Mouse (Mus musculus): Measurements from ENCODE around the gene Pde4b. TPM values are rescaled to one million over a fixed set of nuclear protein-coding genes. Genes with fewer than 3 reads are reported as not detected.

The Pde4b gene
- polyA plus RNA-seq, 1 experiment from 2014 or later, result 4.2 TPM

- H3K9ac ChIP-seq, result no peak overlapping the region
- WGBS (ENCODE audit: insufficient replicate concordance), result 59% methylated on average over 8 of the region's 8 CpGs
- no peak for ATAC-seq
- no peaks in the 10 kb centered on the region for H3K27me3 ChIP-seq (replicated peaks)
- no peak overlapping the region for H3K27ac ChIP-seq
- H3K36me3 ChIP-seq, result no peaks in the 10 kb centered on the region
- no peaks in the 10 kb centered on the region for H3K9me3 ChIP-seq (replicated peaks)
- H3K4me3 ChIP-seq, result no peak overlapping the region
- no peak overlapping the region for H3K4me2 ChIP-seq
- peaks cover 8% of the 10 kb centered on the region; the same call in 1 of the 2 replicates for H3K4me1 ChIP-seq
These were observed 433.4 kb downstream of the Pde4b start for GRCm38 (mm10) chr4:102520669-102521261.

- Histone ChIP-seq H3K4me1 (peaks cover 3% of the 10 kb centered on the region; the same call in 1 of the 2 replicates), H3K36me3 (no peaks in the 10 kb centered on the region), H3K27me3 (replicated peaks) (no peaks in the 10 kb centered on the region), H3K9ac (no peak overlapping the region), H3K9me3 (replicated peaks) (no peaks in the 10 kb centered on the region), H3K4me3 (no peak overlapping the region), H3K4me2 (no peak overlapping the region), H3K27ac (no peak overlapping the region)
- ATAC-seq, result no peak
- WGBS (ENCODE audit: insufficient replicate concordance), result 69% methylated on average over 6 of the region's 6 CpGs
These were observed 434.1 kb downstream of the Pde4b start for GRCm38 (mm10) chr4:102521434-102521833.

- no peak overlapping the region for H3K9ac ChIP-seq
- no peak overlapping the region for H3K27ac ChIP-seq
- H3K4me3 ChIP-seq, result no peak overlapping the region
- no peaks in the 10 kb centered on the region for H3K9me3 ChIP-seq (replicated peaks)
- ATAC-seq, result no peak
- H3K4me1 ChIP-seq, result no peaks in the 10 kb centered on the region
- no peak overlapping the region for H3K4me2 ChIP-seq
- no peaks in the 10 kb centered on the region for H3K27me3 ChIP-seq (replicated peaks)
- 62% methylated on average over 7 of the region's 7 CpGs for WGBS (ENCODE audit: insufficient replicate concordance)
- no peaks in the 10 kb centered on the region for H3K36me3 ChIP-seq
These were observed 440.0 kb downstream of the Pde4b start for GRCm38 (mm10) chr4:102527361-102527760.

GRCm38 (mm10) chr4:102530797-102531196 is 443.5 kb downstream of the Pde4b start:
- WGBS (ENCODE audit: insufficient replicate concordance), result 72% methylated on average over 4 of the region's 4 CpGs
- Histone ChIP-seq H3K27ac (no peak overlapping the region), H3K4me3 (no peak overlapping the region), H3K9ac (no peak overlapping the region), H3K27me3 (replicated peaks) (no peaks in the 10 kb centered on the region), H3K9me3 (replicated peaks) (no peaks in the 10 kb centered on the region), H3K36me3 (no peaks in the 10 kb centered on the region), H3K4me2 (no peak overlapping the region), H3K4me1 (no peaks in the 10 kb centered on the region)
- no peak for ATAC-seq

- H3K27ac ChIP-seq, result no peak overlapping the region
- H3K36me3 ChIP-seq, result no peaks in the 10 kb centered on the region
- H3K4me2 ChIP-seq, result no peak overlapping the region
- H3K4me1 ChIP-seq, result no peaks in the 10 kb centered on the region
- WGBS (ENCODE audit: insufficient replicate concordance), result 26% methylated on average over 4 of the region's 4 CpGs
- no peak overlapping the region for H3K9ac ChIP-seq
- no peak overlapping the region for H3K4me3 ChIP-seq
- no peak for ATAC-seq
- H3K27me3 ChIP-seq (replicated peaks), result no peaks in the 10 kb centered on the region
- H3K9me3 ChIP-seq (replicated peaks), result no peaks in the 10 kb centered on the region
These were observed 444.4 kb downstream of the Pde4b start for GRCm38 (mm10) chr4:102531729-102532128.

GRCm38 (mm10) chr4:102533183-102534048 is 446.1 kb downstream of the Pde4b start:
- H3K4me3 ChIP-seq, result no peak overlapping the region
- no peak for ATAC-seq
- H3K27ac ChIP-seq, result no peak overlapping the region
- H3K36me3 ChIP-seq, result no peaks in the 10 kb centered on the region
- no peaks in the 10 kb centered on the region for H3K27me3 ChIP-seq (replicated peaks)
- no peaks in the 10 kb centered on the region for H3K9me3 ChIP-seq (replicated peaks)
- no peak overlapping the region for H3K4me2 ChIP-seq
- no peak overlapping the region for H3K9ac ChIP-seq
- H3K4me1 ChIP-seq, result no peaks in the 10 kb centered on the region
- WGBS (ENCODE audit: insufficient replicate concordance), result 44% methylated on average over 8 of the region's 8 CpGs

- Histone ChIP-seq H3K4me2 (no peak overlapping the region), H3K36me3 (no peaks in the 10 kb centered on the region), H3K9me3 (replicated peaks) (no peaks in the 10 kb centered on the region), H3K4me1 (no peaks in the 10 kb centered on the region), H3K27me3 (replicated peaks) (no peaks in the 10 kb centered on the region), H3K9ac (no peak overlapping the region), H3K27ac (no peak overlapping the region), H3K4me3 (no peak overlapping the region)
- 52% methylated on average over 5 of the region's 5 CpGs for WGBS (ENCODE audit: insufficient replicate concordance)
- ATAC-seq, result no peak
These were observed 446.8 kb downstream of the Pde4b start for GRCm38 (mm10) chr4:102534049-102534730.

GRCm38 (mm10) chr4:102535886-102536285 is 448.5 kb downstream of the Pde4b start:
- Histone ChIP-seq H3K4me1 (no peaks in the 10 kb centered on the region), H3K9me3 (replicated peaks) (no peaks in the 10 kb centered on the region), H3K4me2 (no peak overlapping the region), H3K9ac (no peak overlapping the region), H3K27me3 (replicated peaks) (no peaks in the 10 kb centered on the region), H3K36me3 (no peaks in the 10 kb centered on the region), H3K27ac (no peak overlapping the region), H3K4me3 (no peak overlapping the region)
- WGBS (ENCODE audit: insufficient replicate concordance), result 59% methylated on average over 3 of the region's 3 CpGs
- ATAC-seq, result no peak

- H3K9me3 ChIP-seq (replicated peaks), result no peaks in the 10 kb centered on the region
- no peak overlapping the region for H3K27ac ChIP-seq
- no peak for ATAC-seq
- H3K4me2 ChIP-seq, result no peak overlapping the region
- H3K36me3 ChIP-seq, result no peaks in the 10 kb centered on the region
- H3K27me3 ChIP-seq (replicated peaks), result no peaks in the 10 kb centered on the region
- 60% methylated on average over 1 of the region's 1 CpGs for WGBS (ENCODE audit: insufficient replicate concordance)
- no peak overlapping the region for H3K9ac ChIP-seq
- H3K4me3 ChIP-seq, result no peak overlapping the region
- no peaks in the 10 kb centered on the region for H3K4me1 ChIP-seq
These were observed 450.9 kb downstream of the Pde4b start for GRCm38 (mm10) chr4:102538266-102538665.

- Histone ChIP-seq H3K4me3 (no peak overlapping the region), H3K9me3 (replicated peaks) (no peaks in the 10 kb centered on the region), H3K9ac (no peak overlapping the region), H3K4me2 (no peak overlapping the region), H3K27me3 (replicated peaks) (no peaks in the 10 kb centered on the region), H3K36me3 (no peaks in the 10 kb centered on the region), H3K27ac (no peak overlapping the region), H3K4me1 (no peaks in the 10 kb centered on the region)
- no peak for ATAC-seq
- 78% methylated on average over 2 of the region's 2 CpGs for WGBS (ENCODE audit: insufficient replicate concordance)
These were observed 451.4 kb downstream of the Pde4b start for GRCm38 (mm10) chr4:102538793-102539192.

- WGBS (ENCODE audit: insufficient replicate concordance), result 63% methylated on average over 5 of the region's 5 CpGs
- Histone ChIP-seq H3K27me3 (replicated peaks) (no peaks in the 10 kb centered on the region), H3K4me1 (no peaks in the 10 kb centered on the region), H3K36me3 (no peaks in the 10 kb centered on the region), H3K27ac (no peak overlapping the region), H3K4me3 (no peak overlapping the region), H3K4me2 (no peak overlapping the region), H3K9ac (no peak overlapping the region), H3K9me3 (replicated peaks) (no peaks in the 10 kb centered on the region)
- ATAC-seq, result no peak
These were observed 452.3 kb downstream of the Pde4b start for GRCm38 (mm10) chr4:102539598-102540180.

- H3K9ac ChIP-seq, result no peak overlapping the region
- ATAC-seq, result no peak
These were observed 455.6 kb downstream of the Pde4b start for GRCm38 (mm10) chr4:102542976-102543375.

More at GRCm38 (mm10) chr4:102542976-102543375, 455.6 kb downstream of the Pde4b start:
- Histone ChIP-seq H3K4me2 (no peak overlapping the region), H3K36me3 (no peaks in the 10 kb centered on the region), H3K27me3 (replicated peaks) (no peaks in the 10 kb centered on the region), H3K4me1 (no peaks in the 10 kb centered on the region), H3K27ac (no peak overlapping the region), H3K9me3 (replicated peaks) (no peaks in the 10 kb centered on the region), H3K4me3 (no peak overlapping the region)
- WGBS (ENCODE audit: insufficient replicate concordance), result 62% methylated on average over 3 of the region's 3 CpGs

Data from liver, embryonic 12.5 days (tissue).